Mouse (Mus musculus) colon, adult 2 months (tissue): Measurements from ENCODE around the gene Olfr134. TPM values are rescaled to one million over a fixed set of nuclear protein-coding genes. Genes with fewer than 3 reads are reported as not detected.

Source experiments
- polyA plus RNA-seq: library from polyadenylated mRNA; depleted of rRNA; stranded (reverse); fragments of >200 nt; gene quantifications from 2 replicates; pipeline ENCODE4 v1.2.3, GENCODE M21; 2012; rRNA removed

Gene Olfr134
- polyA plus RNA-seq: not detected in 2 replicates

GRCm38 (mm10) chr17:38171088-38171487 lies at the start of gene Olfr134:
Gene Olfr134, plus strand, starts transcription at chr17:38171388.

GRCm38 (mm10) chr17:38134426-38134825 lies 36.8 kb upstream of the Olfr134 start, which contains the start of gene Olfr132:
Gene Olfr132, minus strand, starts transcription at chr17:38134526.

GRCm38 (mm10) chr17:38144981-38145380 lies 26.2 kb upstream of the Olfr134 start, which contains the start of gene Olfr133:
Gene Olfr133, plus strand, starts transcription at chr17:38145281.

GRCm38 (mm10) chr17:38204035-38204434 lies 32.8 kb downstream of the Olfr134 start, which contains the start of gene Olfr135:
Gene Olfr135, plus strand, starts transcription at chr17:38204335.

Other genes starting within 250 kb of the Olfr134 start
- gene Olfr761, start 218.3 kb upstream of the Olfr134 start, polyA plus RNA-seq: not detected in 2 replicates
- not detected in 2 replicates for gene Olfr129, start 111.3 kb upstream of the Olfr134 start, polyA plus RNA-seq
- not detected in 2 replicates for gene Olfr130, start 107.5 kb upstream of the Olfr134 start, polyA plus RNA-seq
- not detected in 2 replicates for gene Olfr131, start 82.7 kb upstream of the Olfr134 start, polyA plus RNA-seq
- gene Olfr132, start 36.9 kb upstream of the Olfr134 start, polyA plus RNA-seq: not detected in 2 replicates
- gene Olfr133, start 26.1 kb upstream of the Olfr134 start, polyA plus RNA-seq: not detected in 2 replicates
- not detected in 2 replicates for gene Olfr135, start 32.9 kb downstream of the Olfr134 start, polyA plus RNA-seq
- gene Olfr138, start 89.6 kb downstream of the Olfr134 start, polyA plus RNA-seq: not detected in 2 replicates
- not detected in 2 replicates for gene Olfr137, start 136.2 kb downstream of the Olfr134 start, polyA plus RNA-seq
- not detected in 2 replicates for gene Olfr136, start 158.4 kb downstream of the Olfr134 start, polyA plus RNA-seq
- gene Esp36, start 248.8 kb downstream of the Olfr134 start, polyA plus RNA-seq: not detected in 2 replicates